Mouse (Mus musculus) midbrain, embryonic 13.5 days (tissue): ENCODE results near the gene Ctsh. TPM values are rescaled to one million over a fixed set of nuclear protein-coding genes. Genes with fewer than 3 reads are reported as not detected.
"Not testable (repeated sequence)": the region's sequence is repeated elsewhere in the genome, so short reads cannot be mapped to it uniquely, and the experiment has no call there.

Experiments used
- ATAC-seq: fragments of 200-750 bp; cut with Nextera tagmentation; 2 replicates; pipeline ENCODE4 v1.8.0; 2017; ENCODE audit warnings: mild to moderate bottlenecking, moderate TSS enrichment, moderate library complexity
- H3K27ac ChIP-seq: fragments of 300-500 bp; sonication (generic); 2 replicates; pipeline ENCODE4 v1.5.1; 2015; ENCODE audit warnings: inconsistent platforms, mild to moderate bottlenecking, moderate library complexity
- H3K27me3 ChIP-seq: fragments of 300-500 bp; sonication (generic); 2 replicates; pipeline ENCODE4 v1.6.1; 2015; ENCODE audit warnings: mild to moderate bottlenecking, inconsistent platforms
- H3K36me3 ChIP-seq: fragments of 300-500 bp; sonication (generic); 2 replicates; pipeline ENCODE4 v1.6.1; 2015; ENCODE audit warnings: mild to moderate bottlenecking, inconsistent platforms
- H3K4me1 ChIP-seq: fragments of 300-500 bp; sonication (generic); replicated peaks from 2 replicates; pipeline ENCODE4 v1.6.1; 2015; ENCODE audit warnings: inconsistent platforms
- H3K4me2 ChIP-seq: fragments of 300-500 bp; sonication (generic); replicated peaks from 2 replicates; pipeline ENCODE4 v1.6.1; 2015; ENCODE audit warnings: moderate library complexity, mild to moderate bottlenecking, inconsistent platforms
- H3K4me3 ChIP-seq: fragments of 300-500 bp; sonication (generic); replicated peaks from 2 replicates; pipeline ENCODE4 v1.5.1; 2015; ENCODE audit warnings: mild to moderate bottlenecking, inconsistent platforms
- H3K9ac ChIP-seq: fragments of 300-500 bp; sonication (generic); replicated peaks from 2 replicates; pipeline ENCODE4 v1.6.1; 2015; ENCODE audit warnings: mild to moderate bottlenecking, inconsistent platforms
- H3K9me3 ChIP-seq: fragments of 300-500 bp; sonication (generic); 2 replicates; pipeline ENCODE4 v1.6.1; 2016; ENCODE audit warnings: mild to moderate bottlenecking, inconsistent platforms
- WGBS: fragments of 180-500 bp; shearing (Covaris S2); methylation state at CpG from one replicate; pipeline ENCODE4 v1.1.7; 2015; 5-methylcytosine and 5-hydroxymethylcytosine counted together
- polyA plus RNA-seq: library from polyadenylated mRNA; unstranded; fragments of >200 nt; fragmentation: Nextera tagmentation; extraction: Ambion mirVana; gene quantifications from 2 replicates; pipeline ENCODE4 v1.2.1, GENCODE M21; 2015

Gene Ctsh
- polyA plus RNA-seq, 1 experiment from 2014 or later: 13.4 TPM

DNA sequence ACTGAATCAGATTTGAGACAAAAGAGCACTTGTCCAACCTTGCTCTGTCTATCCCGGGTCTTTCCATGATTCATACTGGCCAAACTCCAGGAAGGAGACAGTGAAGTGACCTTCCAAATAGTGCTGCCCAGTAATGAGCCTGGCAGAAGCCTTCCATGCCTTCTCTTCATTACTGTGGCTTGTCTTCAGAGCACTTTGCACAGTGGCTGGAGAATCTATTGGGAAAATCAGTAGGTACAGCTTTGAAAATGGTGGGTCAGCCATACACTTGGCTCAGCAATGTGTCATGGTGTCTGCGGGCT is 6.6 kb downstream of the Ctsh start:
- 83% methylated on average over 2 of the region's 2 CpGs for WGBS
- Histone ChIP-seq H3K4me1 (no peaks in the 10 kb centered on the region), H3K4me2 (no peak overlapping the region), H3K27me3 (no peaks in the 10 kb centered on the region), H3K9ac (no peak overlapping the region), H3K4me3 (no peak overlapping the region), H3K9me3 (no peaks in the 10 kb centered on the region), H3K27ac (no peak overlapping the region), H3K36me3 (no peaks in the 10 kb centered on the region)
- ATAC-seq: no peak

DNA sequence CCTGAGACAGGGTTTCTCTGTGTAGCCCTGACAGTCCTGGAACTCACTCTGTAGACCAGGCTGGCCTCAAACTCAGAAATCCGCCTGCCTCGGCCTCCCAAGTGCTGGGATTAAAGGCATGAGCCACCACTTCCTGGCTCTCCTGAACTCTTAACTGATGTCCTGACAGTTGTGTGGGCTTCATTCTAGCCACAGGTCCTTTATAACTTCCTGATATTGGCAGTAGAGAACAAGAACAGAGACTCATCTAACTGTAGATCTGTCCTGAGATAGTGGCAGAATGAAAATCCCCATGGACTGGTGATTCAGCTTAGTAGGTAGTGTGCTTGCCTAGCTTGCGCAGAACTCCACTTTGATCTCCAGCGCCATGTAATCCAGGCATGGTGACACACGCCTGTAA is 7.0 kb downstream of the Ctsh start:
- H3K27ac ChIP-seq, H3K9ac ChIP-seq, H3K4me2 ChIP-seq, H3K9me3 ChIP-seq, H3K4me1 ChIP-seq, H3K27me3 ChIP-seq, ATAC-seq, H3K36me3 ChIP-seq, H3K4me3 ChIP-seq: not testable (repeated sequence)
- WGBS: 93% methylated on average over 5 of the region's 5 CpGs

DNA sequence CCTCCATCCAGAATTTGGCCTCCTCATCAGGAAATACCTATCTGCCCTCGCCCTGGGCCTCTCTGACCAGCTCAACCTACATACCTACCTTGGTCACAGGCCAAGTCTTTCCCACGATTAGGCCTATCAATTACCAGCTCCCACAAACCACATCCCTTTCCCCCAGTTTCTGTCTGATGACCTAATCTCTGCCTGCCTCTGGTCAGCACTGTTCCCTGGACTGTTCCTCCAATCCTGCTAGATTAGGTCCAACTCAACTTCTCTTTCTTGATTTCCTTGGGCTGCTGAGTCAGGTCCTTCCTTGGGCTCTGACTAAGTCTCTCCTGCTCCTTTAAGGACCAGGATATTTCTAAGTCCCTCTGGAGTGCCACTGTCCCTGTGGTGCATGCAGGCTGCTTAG is 13.4 kb downstream of the Ctsh start:
- Histone ChIP-seq H3K4me3 (no peak overlapping the region), H3K9me3 (no peaks in the 10 kb centered on the region), H3K4me2 (no peak overlapping the region), H3K36me3 (no peaks in the 10 kb centered on the region), H3K27ac (no peak overlapping the region), H3K4me1 (no peaks in the 10 kb centered on the region), H3K27me3 (no peaks in the 10 kb centered on the region), H3K9ac (no peak overlapping the region)
- no peak for ATAC-seq
- WGBS: 87% methylated on average over 2 of the region's 2 CpGs

DNA sequence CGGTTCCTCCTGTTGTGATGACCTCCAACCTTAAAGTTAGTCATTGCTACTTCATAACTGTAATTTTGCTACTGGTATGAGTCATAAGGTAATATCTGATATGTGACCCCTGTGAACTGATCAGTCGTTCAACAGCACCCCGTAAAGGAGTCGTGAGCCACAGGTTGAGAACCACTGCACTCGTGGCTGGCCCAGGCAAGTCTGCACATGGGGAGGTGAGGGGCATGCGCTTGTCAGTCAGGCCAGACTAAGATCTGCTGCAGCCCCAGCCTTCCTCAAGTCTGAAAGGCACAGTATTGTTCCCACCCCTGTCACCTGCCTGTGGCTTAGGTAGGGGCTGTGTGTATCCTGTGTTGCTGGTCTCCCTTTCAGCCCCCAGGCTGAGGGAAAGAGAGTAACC is 14.8 kb downstream of the Ctsh start:
- Histone ChIP-seq H3K4me2 (no peak overlapping the region), H3K27me3 (no peaks in the 10 kb centered on the region), H3K9ac (no peak overlapping the region), H3K4me1 (no peaks in the 10 kb centered on the region), H3K27ac (no peak overlapping the region), H3K9me3 (no peaks in the 10 kb centered on the region), H3K4me3 (no peak overlapping the region), H3K36me3 (no peaks in the 10 kb centered on the region)
- WGBS: 89% methylated on average over 6 of the region's 6 CpGs
- ATAC-seq: no peak

DNA sequence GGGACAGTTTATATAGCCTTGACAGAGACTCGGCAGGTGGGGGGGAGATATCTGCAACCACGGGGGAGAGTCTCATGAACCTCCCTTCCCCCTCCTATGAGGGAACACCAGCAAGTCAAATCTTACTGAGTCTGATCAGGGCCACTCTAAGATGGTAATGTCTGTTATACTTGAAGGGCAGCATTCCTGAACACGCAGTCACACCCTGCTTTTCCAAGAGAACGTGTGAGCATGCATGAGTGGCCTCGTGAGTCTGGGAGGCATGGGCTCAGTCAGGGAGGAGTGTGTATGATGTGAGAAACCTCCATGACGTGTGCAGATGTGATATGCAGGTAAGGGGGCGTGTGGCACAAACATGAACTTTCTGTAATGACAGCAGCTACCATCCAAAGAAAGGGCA is 15.5 kb downstream of the Ctsh start:
- H3K27ac ChIP-seq: no peak overlapping the region
- no peak overlapping the region for H3K9ac ChIP-seq
- no peaks in the 10 kb centered on the region for H3K9me3 ChIP-seq
- H3K4me3 ChIP-seq: no peak overlapping the region
- H3K4me2 ChIP-seq: no peak overlapping the region
- WGBS: 87% methylated on average over 7 of the region's 7 CpGs
- ATAC-seq: no peak
- H3K27me3 ChIP-seq: no peaks in the 10 kb centered on the region
- no peaks in the 10 kb centered on the region for H3K36me3 ChIP-seq
- no peaks in the 10 kb centered on the region for H3K4me1 ChIP-seq

DNA sequence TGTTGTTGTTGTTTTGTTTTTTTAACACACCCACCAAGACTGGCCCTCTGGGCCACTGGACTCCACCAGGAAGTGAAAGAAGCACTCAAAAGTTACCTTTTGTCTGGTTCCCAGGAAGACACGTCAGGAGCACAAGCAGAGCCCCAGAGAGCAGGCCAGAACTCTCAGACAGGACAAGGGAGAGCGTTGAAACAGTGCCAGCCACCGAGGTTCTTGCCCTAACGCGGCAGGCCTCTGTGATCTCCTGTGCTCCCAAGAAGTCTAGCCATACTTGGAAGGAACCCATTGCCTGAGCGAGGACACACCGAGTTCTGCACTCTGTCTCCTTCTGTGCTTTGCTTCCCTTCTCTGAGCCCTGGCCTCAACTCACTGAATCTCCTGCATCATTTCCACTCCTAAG is 16.2 kb downstream of the Ctsh start:
- Histone ChIP-seq H3K4me3 (no peak overlapping the region), H3K9me3 (no peaks in the 10 kb centered on the region), H3K36me3 (no peaks in the 10 kb centered on the region), H3K27me3 (no peaks in the 10 kb centered on the region), H3K27ac (no peak overlapping the region), H3K4me1 (no peaks in the 10 kb centered on the region), H3K9ac (no peak overlapping the region), H3K4me2 (no peak overlapping the region)
- WGBS: 82% methylated on average over 7 of the region's 7 CpGs
- no peak for ATAC-seq

DNA sequence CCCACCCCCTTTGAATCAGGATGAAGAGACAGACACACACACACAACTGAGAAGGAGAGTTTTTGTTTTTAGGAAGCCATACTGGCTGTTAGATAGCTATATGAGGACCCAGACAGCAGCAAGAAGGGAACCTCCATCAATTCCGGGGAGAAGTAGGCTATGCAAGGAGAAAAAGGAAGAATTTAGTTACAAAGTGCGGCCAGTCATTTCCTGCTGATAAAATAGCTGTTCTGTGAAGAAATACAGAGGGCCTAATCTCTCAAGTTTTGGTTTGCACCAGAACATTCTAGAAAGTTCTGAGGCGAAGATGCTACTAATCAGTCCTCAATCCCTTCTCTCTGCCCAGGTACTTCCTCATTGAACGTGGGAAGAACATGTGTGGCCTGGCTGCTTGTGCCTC is 21.4 kb downstream of the Ctsh start:
- H3K4me2 ChIP-seq: no peak overlapping the region
- H3K27me3 ChIP-seq: no peaks in the 10 kb centered on the region
- H3K36me3 ChIP-seq: no peaks in the 10 kb centered on the region
- no peak overlapping the region for H3K9ac ChIP-seq
- no peak for ATAC-seq
- H3K4me1 ChIP-seq: no peaks in the 10 kb centered on the region
- no peak overlapping the region for H3K4me3 ChIP-seq
- 90% methylated on average over 4 of the region's 4 CpGs for WGBS
- no peak overlapping the region for H3K27ac ChIP-seq
- no peaks in the 10 kb centered on the region for H3K9me3 ChIP-seq

DNA sequence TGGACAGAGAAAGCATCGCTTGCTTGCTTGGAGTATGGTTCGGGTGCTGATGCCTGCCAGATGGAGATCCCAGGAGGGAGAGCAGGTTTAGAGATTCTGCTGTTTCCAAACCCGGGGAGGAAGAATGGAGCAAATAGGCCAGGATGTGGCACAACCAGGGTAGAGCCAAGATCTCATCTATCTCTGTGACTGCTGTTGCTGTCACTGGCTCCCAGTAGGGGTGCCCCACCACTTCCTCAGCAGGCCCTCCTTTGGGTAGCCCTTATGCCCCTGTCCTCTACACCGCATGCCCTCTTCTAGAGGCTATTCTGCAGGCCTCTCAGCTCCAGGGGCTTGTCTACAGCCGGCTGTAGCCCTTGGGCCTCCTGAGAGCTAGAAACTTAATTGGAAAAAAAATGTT is 22.2 kb downstream of the Ctsh start:
- 92% methylated on average over 5 of the region's 5 CpGs for WGBS
- H3K4me1 ChIP-seq: no peaks in the 10 kb centered on the region
- H3K4me2 ChIP-seq: no peak overlapping the region
- no peaks in the 10 kb centered on the region for H3K27me3 ChIP-seq
- no peaks in the 10 kb centered on the region for H3K36me3 ChIP-seq
- H3K4me3 ChIP-seq: no peak overlapping the region
- no peak for ATAC-seq
- H3K9me3 ChIP-seq: no peaks in the 10 kb centered on the region
- no peak overlapping the region for H3K27ac ChIP-seq
- H3K9ac ChIP-seq: no peak overlapping the region

DNA sequence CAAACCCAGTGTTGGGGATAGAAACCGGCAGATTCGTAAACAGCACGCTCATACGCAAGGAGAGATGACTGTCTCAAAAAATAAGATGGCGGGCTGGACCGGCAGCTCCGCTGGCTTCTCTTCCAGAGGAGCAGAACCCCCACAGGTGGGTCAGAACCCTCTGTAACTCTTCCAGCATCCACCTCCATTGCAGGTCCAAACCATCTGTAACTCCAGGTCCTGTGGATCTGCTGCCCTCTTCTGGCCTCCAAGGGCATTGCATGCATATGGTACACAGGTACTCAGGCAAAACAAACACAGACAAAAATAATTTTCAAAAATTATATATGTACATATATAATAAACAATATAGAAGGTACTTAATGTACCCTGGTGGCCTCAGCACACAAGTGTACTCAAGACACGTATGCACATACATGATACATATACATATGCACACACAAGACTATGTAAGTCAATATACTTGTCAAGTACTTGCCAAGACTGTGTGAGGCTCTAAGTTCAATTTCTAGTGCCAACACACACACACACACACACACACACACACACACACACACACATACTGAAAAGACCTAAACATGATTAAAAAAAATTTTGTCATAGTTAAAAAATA is 23.0 kb downstream of the Ctsh start:
- 60% methylated on average over 8 of the region's 8 CpGs for WGBS
- no peaks in the 10 kb centered on the region for H3K27me3 ChIP-seq
- no peak overlapping the region for H3K9ac ChIP-seq
- no peak overlapping the region for H3K4me2 ChIP-seq
- H3K4me1 ChIP-seq: no peaks in the 10 kb centered on the region
- H3K27ac ChIP-seq: no peak overlapping the region
- no peak overlapping the region for H3K4me3 ChIP-seq
- no peaks in the 10 kb centered on the region for H3K9me3 ChIP-seq
- ATAC-seq: peak; percentile 65; the same call in 1 of the 2 replicates
- H3K36me3 ChIP-seq: no peaks in the 10 kb centered on the region

DNA sequence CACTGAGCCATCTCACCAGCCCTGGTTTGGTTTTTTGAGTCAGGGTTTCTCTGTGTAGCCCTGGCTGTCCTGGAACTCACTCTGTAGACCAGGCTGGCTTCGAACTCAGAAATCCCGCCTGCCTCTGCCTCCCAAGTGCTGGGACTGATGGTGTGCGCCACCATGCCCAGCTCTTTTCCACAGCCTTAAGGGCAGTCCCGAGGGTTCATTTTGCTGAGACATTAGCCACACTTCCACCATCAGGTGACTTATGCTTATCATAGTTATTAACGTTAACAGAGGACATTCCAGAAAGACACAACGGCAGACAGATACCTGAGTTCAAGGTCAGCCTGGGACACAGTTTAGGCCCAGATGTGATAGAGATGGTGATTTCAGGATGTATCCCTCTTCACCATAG is 28.0 kb downstream of the Ctsh start:
- not testable (repeated sequence) for H3K27me3 ChIP-seq, H3K27ac ChIP-seq, H3K9me3 ChIP-seq, H3K4me1 ChIP-seq, H3K4me2 ChIP-seq, ATAC-seq, H3K4me3 ChIP-seq, H3K9ac ChIP-seq
- 93% methylated on average over 6 of the region's 6 CpGs for WGBS
- peaks cover 17% of the 10 kb centered on the region for H3K36me3 ChIP-seq

DNA sequence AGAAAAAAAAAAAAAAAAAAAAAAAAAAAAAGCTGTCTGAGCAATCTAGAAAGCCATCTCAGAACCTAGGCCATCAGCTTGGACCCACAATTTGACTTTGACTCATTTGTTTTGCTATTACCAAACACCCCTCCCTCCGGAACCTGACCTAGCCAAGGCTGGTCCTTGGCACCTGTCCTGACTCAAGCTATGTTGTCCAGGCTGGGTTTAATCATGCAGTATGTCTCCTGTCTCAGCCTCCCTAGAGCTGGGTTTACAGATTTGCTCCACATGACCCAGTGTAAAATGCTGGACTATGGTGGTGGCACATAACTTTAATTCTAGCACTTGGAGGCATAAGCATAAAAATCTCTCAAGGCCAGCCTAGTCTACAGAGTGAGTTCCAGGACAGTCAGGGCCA is 29.0 kb downstream of the Ctsh start:
- 93% methylated on average over 1 of the region's 1 CpGs for WGBS
- H3K36me3 ChIP-seq: peaks cover 19% of the 10 kb centered on the region
- no peak overlapping the region for H3K27ac ChIP-seq
- no peak overlapping the region for H3K9ac ChIP-seq
- no peak overlapping the region for H3K4me3 ChIP-seq
- no peak for ATAC-seq
- H3K27me3 ChIP-seq: no peaks in the 10 kb centered on the region
- no peaks in the 10 kb centered on the region for H3K9me3 ChIP-seq
- H3K4me1 ChIP-seq: no peaks in the 10 kb centered on the region
- no peak overlapping the region for H3K4me2 ChIP-seq

DNA sequence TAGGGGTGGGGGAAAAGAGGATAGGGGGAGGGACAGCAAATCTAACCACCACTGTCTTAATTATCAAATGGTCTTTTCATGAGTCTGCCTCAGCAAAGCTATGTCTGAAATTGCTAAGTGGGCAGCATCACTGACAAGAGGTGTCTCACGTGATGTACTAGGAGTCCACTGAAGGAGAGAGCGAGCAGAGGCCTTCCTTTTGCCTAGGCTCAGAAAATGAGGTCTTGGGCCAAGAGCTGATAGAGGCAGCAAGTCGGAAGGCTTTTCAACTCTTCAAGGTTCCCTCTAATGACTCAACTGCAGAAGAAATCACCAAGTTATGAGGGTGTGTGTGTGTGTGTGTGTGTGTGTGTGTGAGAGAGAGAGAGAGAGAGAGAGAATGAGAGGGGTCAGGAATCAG is 30.2 kb downstream of the Ctsh start:
- Histone ChIP-seq H3K4me3 (no peak overlapping the region), H3K4me2 (no peak overlapping the region), H3K27me3 (no peaks in the 10 kb centered on the region), H3K9ac (no peak overlapping the region), H3K27ac (no peak overlapping the region), H3K36me3 (peaks cover 28% of the 10 kb centered on the region), H3K4me1 (no peaks in the 10 kb centered on the region), H3K9me3 (no peaks in the 10 kb centered on the region)
- 88% methylated on average over 3 of the region's 3 CpGs for WGBS
- no peak for ATAC-seq

DNA sequence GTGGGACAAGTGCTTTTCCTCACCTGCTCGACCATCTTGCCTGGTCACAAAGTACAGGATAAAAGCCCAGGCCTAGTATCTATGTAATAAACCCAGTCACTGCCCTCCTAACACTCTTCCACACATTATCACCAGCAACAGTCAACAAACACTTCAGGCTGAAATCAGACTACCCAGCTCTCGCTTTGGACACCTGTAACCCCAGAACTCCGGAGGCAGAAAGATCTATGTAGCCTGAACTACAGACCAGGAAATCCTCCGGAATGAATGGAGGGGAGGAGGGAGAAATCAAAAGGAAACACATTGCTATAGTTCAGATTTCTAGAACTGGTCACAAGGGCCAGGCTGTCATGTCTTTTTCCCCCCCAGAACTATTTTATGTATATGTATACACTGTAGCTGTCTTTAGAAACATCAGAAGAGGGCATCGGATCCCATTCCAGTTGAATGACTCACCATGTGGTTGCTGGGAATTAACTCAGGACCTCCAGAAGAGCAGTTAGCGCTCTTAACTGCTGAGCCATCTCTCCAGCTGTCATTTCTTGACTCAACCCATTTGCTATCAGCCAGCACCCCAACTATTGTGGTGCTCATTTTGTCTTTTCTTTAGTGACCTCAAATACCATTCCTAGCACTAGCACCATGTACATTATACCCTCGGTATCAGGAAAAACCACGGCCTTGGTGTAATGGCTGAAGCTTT is 31.0 kb downstream of the Ctsh start:
- H3K4me3 ChIP-seq: no peak overlapping the region
- no peak overlapping the region for H3K4me2 ChIP-seq
- no peak for ATAC-seq
- no peak overlapping the region for H3K27ac ChIP-seq
- 94% methylated on average over 8 of the region's 8 CpGs for WGBS
- peaks cover 36% of the 10 kb centered on the region for H3K36me3 ChIP-seq
- H3K9me3 ChIP-seq: no peaks in the 10 kb centered on the region
- H3K27me3 ChIP-seq: no peaks in the 10 kb centered on the region
- no peak overlapping the region for H3K9ac ChIP-seq
- H3K4me1 ChIP-seq: no peaks in the 10 kb centered on the region
